8 mouse cellular contexts compared by ENCODE assay signal in the genomic region with DNA sequence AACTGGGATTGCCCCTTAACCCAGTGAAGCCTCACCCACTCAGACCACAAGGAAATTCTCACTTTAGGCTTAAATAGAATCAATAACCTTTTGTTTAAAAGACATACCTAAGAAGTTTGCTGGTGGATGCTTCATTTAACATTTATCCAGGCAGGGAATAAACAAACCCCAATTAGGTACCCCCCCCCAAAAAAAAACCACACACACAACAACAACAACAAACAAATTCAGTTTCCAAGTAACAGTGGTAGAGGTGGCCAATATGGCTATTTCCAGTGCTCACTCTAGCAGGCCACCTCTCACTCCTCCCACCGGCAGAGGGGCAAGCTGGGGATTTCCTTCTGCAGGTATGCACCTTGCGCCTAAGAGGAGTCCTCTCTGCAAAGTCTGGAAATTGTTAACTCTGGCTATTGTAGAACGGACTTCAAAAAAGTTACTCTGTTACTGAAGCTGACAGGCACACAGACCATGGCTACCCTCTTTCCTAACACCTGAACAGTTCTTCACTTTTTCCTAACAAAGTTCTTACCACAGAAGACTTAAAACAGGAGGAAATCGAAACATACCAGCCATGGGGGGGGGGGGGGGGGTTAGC. TPM values are rescaled to one million over a fixed set of nuclear protein-coding genes. Genes with fewer than 3 reads are reported as not detected.
A peak's percentile ranks its signal among the peaks of the same experiment; 100 is the strongest.
DNase-seq lines count a peak whose midpoint lies in the region; ATAC-seq lines count a peak whose summit lies in the region.

No protein-coding gene starts in this region.

- peak overlapping the region in 1 of 2 experiments; percentile 87; a peak in 1 of 4 replicates for H3K27ac ChIP-seq in heart, embryonic 14.5 days (replicated peaks in 1 of 2; ENCODE audit: control insufficient read depth in 1 of 2, insufficient read depth in 1 of 2, low read depth in 2 of 2, low read length in 2 of 2)
- no peak overlapping the region for H3K27ac ChIP-seq in forebrain, embryonic 14.5 days (ENCODE audit: low read depth, low read length)
- H3K27ac ChIP-seq in liver, embryonic 13.5 days = no peak overlapping the region

- no peaks in the 10 kb centered on the region for H3K9me3 ChIP-seq in heart, embryonic 14.5 days (ENCODE audit: control insufficient read depth, low read length)
- H3K9me3 ChIP-seq in forebrain, embryonic 14.5 days (replicated peaks; ENCODE audit: control insufficient read depth, low read length) = no peaks in the 10 kb centered on the region
- H3K9me3 ChIP-seq in liver, embryonic 13.5 days (replicated peaks) = no peaks in the 10 kb centered on the region

- 46% methylated on average over 4 of the region's 4 CpGs for WGBS in heart, embryonic 14.5 days
- 59% methylated on average over 4 of the region's 4 CpGs for WGBS in forebrain, embryonic 14.5 days
- WGBS in liver, embryonic 13.5 days (ENCODE audit: insufficient replicate concordance) = 62% methylated on average over 4 of the region's 4 CpGs

- H3K36me3 ChIP-seq in heart, embryonic 14.5 days (ENCODE audit: control insufficient read depth, insufficient read depth, low read length) = no peaks in the 10 kb centered on the region
- H3K36me3 ChIP-seq in forebrain, embryonic 14.5 days (ENCODE audit: control insufficient read depth, insufficient read depth, low read length) = no peaks in the 10 kb centered on the region
- no peaks in the 10 kb centered on the region for H3K36me3 ChIP-seq in liver, embryonic 13.5 days

- no peaks in the 10 kb centered on the region for H3K27me3 ChIP-seq in heart, embryonic 14.5 days (ENCODE audit: control insufficient read depth, insufficient read depth, low read length)
- H3K27me3 ChIP-seq in forebrain, embryonic 14.5 days (replicated peaks; ENCODE audit: control insufficient read depth, insufficient read depth, low read length) = no peaks in the 10 kb centered on the region
- no peaks in the 10 kb centered on the region; the same call in 1 of the 2 replicates for H3K27me3 ChIP-seq in liver, embryonic 13.5 days

- peak overlapping the region; percentile 20 to 78; a peak in 3 of 4 replicates for H3K4me3 ChIP-seq in heart, embryonic 14.5 days (ENCODE audit: control insufficient read depth in 1 of 2, insufficient read depth in 1 of 2, low read depth in 1 of 2, low read length in 2 of 2)
- H3K4me3 ChIP-seq in forebrain, embryonic 14.5 days (ENCODE audit: low read depth, low read length) = peak overlapping the region; percentile 67
- H3K4me3 ChIP-seq in liver, embryonic 13.5 days (replicated peaks) = peak overlapping the region; percentile 89

- DNase-seq in heart, adult 8-10 months (ENCODE audit: low spot score) = no peak
- peak; percentile 67 for DNase-seq in A20 (ENCODE audit: low read depth, low spot score)
- DNase-seq in forebrain, embryonic 14.5 days (ENCODE audit: low spot score) = no peak
- DNase-seq in liver, embryonic 13.5 days = no peak
- DNase-seq in urinary bladder, postnatal 10 days (ENCODE audit: low spot score) = no peak
- DNase-seq in spleen, adult 12 weeks (ENCODE audit: low spot score) = no peak
- DNase-seq in Muller cell, postnatal 12 days (ENCODE audit: inconsistent ontology term) = no peak

- peak overlapping the region; percentile 77 for H3K4me2 ChIP-seq in heart, embryonic 14.5 days (ENCODE audit: low read length)
- H3K4me2 ChIP-seq in forebrain, embryonic 14.5 days (ENCODE audit: low read length) = peak overlapping the region; percentile 95
- H3K4me2 ChIP-seq in liver, embryonic 13.5 days = peak overlapping the region; percentile 92

- H3K9ac ChIP-seq in heart, embryonic 14.5 days (ENCODE audit: low read length) = peak overlapping the region; percentile 91
- no peak overlapping the region for H3K9ac ChIP-seq in forebrain, embryonic 14.5 days (ENCODE audit: low read length)
- peak overlapping the region; percentile 91 for H3K9ac ChIP-seq in liver, embryonic 13.5 days

- H3K4me1 ChIP-seq in heart, embryonic 14.5 days (ENCODE audit: control insufficient read depth in 2 of 2, insufficient read depth in 2 of 2, low read length in 2 of 2) = peaks cover 19 to 49% of the 10 kb centered on the region in 2 experiments
- peaks cover 12% of the 10 kb centered on the region for H3K4me1 ChIP-seq in forebrain, embryonic 14.5 days (ENCODE audit: control insufficient read depth, insufficient read depth, low read length)
- peaks cover 63% of the 10 kb centered on the region for H3K4me1 ChIP-seq in liver, embryonic 13.5 days (replicated peaks)

- no peak for ATAC-seq in heart, embryonic 14.5 days (ENCODE audit: insufficient number of reproducible peaks, insufficient read depth, low FRiP score, low read depth)
- no peak for ATAC-seq in forebrain, embryonic 14.5 days
- no peak for ATAC-seq in liver, embryonic 13.5 days (ENCODE audit: low read depth)

RNA-seq across cellular contexts. Expression of a gene that starts 2.0 kb away (rescaled TPM):
- 102 and 115 TPM in 2 replicates for polyA plus RNA-seq in heart, embryonic 14.5 days (2014; fragmentation: Nextera tagmentation; extraction: Ambion mirVana)
- 10 to 100 TPM; 29.1 to 38.7 (median 33.9) TPM for total RNA-seq in heart, adult 8-10 months (2022)
- polyA plus RNA-seq in forebrain, embryonic 14.5 days (2014; fragmentation: Nextera tagmentation; extraction: Ambion mirVana) = 94.0 and 101 TPM in 2 replicates
- 55.6 and 63.1 TPM in 2 replicates for polyA plus RNA-seq in liver, embryonic 13.5 days (2015; fragmentation: Nextera tagmentation; extraction: Ambion mirVana)
